Mouse (Mus musculus) B cell, adult 2 months (primary cell): ENCODE results near the gene Npepl1.

Source experiments
- DNase-seq, 2 experiments: peaks; one replicate each; pipeline ENCODE4 v3.0.0; 2022

Gene Npepl1

DNA sequence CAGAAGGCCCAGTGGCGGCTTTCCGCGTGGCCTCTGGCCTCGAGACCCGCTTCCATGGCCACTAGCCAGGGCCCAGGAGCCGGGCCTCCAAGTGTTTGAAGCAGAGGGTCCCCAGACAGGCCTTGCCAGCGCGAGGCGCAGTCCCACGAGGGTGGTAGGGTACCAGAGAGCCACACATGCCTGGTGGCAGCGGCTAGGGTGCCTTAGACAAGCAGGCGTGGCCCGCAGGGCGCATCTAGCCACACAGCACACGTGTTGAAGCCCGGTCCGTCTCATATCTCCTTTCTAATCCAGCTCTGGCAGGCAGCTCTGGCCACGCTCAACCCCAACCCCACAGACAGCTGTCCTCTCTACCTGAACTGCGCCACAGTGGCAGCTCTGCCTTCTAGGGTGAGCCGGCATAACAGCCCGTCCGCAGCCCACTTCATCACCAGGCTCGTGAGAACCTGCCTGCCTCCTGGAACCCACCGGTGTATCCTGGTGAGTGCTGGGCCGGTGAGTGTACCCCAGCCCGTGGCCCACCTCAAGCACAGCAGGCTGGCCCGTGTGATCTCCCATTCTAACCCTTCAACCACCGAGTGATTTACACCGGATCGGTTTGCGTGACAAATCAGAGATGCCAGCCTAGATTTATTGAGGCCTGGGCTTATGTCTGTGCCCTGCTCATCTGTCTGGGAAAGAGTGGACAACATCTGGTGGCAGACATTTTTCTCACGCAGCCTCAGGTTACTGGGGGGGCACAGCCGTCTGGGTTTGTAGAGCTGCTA, 817 bp downstream of the Npepl1 start:
- peak; percentile 50 to 61 for DNase-seq

DNA sequence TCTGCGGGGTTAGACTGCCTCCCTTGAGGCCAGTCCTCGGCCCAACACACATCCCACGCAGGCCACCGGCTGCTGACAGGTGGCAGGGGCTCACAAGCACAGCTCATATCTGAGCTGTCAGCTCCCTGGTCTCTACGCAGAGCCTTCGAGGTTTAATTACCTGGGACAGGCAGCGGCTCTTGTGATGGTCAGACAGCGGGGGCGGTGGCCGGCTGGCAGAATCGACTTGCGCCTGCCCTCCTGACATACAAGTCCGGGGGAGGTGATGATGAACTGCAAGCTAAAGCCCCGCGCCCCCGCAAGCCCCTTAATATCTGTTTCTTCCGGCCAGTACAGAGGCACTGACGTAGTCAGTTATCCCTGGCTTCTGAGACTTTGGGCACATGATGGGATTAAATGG, 2.8 kb downstream of the Npepl1 start:
- no peak for DNase-seq

DNA sequence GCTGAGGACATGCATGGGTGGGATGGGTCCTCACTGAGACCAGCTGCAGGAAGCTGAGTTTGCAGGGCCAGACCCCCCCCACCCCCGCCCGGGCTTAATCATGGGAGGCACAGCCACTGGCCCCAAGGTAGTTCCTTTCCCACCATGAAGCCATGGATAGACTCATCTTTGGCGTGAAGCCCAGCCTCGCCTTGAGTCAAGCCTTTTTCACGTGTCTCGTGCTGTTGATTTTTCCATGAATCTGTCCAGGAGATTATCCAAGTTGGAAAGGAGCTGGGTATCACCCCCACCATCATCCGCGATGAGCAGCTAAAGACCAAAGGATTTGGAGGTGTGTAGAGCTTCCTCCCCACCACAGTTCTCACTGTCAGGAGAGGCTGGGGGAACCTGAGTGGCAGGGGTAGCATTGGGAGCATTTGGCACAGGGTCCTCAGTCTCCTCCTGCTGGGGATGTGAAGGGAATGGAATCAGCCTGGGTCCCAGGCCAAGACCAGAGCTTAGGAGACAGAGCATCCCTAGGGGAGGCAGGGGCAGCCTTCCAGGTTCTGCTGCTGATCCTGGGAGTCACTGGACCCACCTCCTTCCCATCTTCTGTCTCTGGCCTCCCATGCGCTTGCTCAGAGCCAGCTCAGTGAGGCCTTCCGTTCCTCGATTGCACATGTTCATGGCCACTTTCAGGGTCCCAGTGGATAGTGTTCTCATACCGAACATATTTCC, 4.2 kb downstream of the Npepl1 start:
- no peak for DNase-seq

DNA sequence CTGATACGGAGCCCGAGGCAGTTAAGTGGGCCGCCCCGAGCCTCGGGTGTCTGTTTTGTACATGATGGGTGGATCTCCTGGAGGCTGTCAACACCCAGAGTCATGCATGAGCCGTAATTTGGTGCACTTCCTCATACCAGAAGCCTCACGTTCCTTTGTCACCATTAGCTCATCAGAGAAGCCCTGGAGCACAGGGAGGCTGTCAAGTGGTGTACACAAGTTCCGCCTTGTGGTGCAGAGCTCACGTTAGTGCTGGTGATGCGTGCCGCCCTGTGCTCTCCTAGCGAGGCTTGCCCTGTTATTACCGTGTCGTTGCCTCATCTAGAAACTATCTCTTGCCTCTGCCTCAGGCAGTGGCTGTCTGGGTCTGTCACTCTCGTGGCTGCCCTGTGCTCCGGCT, 6.8 kb downstream of the Npepl1 start:
- DNase-seq, result no peak

DNA sequence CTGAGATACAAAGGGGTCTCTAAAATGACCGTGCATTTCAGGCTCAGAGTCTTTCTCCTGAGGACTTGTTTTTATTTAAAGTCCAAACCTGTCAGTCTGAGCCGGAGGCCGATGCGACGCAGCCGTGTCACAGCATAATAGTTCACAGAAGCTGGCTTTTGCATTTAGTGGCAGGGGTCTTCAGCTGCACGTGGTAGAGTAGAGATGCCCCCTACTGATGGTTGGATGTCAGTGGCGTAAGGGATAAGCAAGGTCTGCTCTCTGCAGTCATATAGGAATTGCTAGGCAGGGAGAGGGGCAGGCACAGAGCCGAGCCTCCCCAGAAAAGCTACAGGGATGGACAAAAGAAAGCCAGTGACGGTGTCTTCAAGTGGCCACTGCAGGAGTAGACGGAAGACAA, 8.0 kb downstream of the Npepl1 start:
- DNase-seq, result no peak

DNA sequence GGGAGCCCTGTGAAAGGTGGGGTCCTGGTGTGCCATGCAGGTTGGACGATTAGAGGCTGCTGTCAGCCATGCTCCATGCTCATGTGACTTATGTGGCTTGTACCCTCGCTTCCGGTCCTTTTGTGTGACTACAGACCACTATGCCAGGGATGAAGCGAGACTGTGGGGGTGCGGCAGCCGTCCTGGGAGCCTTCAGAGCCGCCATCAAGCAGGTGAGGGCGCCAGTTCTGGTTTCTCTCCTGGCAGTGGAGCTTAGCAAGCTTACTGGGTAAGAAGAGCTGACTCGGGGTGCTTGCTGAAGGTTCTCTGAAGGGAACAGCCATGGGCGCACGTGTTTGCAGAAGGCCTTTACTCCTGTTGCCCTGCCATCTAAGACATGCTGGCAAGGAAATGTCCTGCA, 9.1 kb downstream of the Npepl1 start:
- no peak for DNase-seq

DNA sequence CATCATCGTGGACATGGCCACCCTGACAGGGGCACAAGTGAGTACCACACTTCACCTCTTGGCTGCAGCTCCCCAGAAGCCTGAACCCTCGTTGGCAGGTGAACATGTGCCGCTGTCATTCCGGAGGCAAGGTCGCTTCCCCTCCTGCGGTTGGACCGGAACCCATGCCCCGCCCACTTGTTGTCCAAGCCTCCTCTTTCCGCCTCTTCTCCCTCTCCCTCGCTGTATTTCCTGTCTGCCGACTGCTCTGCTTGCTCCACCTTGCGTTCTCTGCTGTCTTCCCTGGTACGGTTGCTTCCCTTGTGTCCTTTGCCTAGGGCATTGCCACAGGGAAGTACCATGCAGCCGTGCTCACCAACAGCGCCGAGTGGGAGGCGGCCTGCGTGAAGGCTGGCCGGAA, 10.5 kb downstream of the Npepl1 start:
- no peak for DNase-seq

DNA sequence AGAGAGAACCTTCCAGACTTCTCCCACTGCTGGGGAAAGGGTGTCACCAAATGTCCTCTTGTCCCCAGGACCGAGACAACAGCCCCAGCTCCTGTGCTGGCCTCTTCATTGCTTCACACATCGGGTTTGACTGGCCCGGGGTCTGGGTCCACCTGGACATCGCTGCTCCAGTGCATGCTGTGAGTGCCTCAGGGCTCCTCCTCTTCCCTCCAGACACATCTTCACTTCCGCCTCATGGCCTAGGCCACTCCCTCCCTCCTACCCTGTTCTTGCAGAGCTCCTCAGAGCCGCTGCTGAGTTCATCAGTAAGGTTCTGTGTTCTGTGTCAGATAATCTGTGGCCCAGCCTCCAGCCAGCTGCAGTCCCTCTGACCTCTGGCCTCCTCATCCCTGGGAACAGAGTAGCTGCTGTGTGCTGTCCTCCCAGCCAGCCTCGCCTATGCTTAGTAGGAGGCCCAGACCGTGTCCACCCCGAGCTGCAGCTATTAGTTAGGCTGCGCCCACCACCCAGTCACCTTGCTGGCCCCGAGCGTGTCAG, 11.3 kb downstream of the Npepl1 start:
- no peak for DNase-seq

DNA sequence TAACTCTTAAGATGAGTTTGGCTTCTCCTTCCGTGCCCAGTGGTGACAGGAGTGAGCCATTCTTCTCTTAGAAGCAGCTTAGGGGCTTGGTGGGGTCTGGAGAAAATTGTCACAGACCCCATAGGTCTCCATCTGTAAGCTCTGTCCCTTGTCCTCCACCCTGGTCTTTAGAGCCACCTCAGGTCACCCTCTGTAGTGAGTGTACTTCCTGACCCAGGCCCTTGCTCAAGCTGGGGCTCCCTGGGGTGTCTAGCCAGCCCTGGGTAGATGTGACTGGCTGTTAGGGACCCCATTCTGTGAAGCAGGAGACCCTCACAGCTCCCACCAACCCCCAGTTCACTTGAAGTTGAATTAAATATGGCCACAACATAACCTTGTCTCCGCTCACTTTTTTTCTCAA, 12.2 kb downstream of the Npepl1 start:
- DNase-seq, result no peak

DNA sequence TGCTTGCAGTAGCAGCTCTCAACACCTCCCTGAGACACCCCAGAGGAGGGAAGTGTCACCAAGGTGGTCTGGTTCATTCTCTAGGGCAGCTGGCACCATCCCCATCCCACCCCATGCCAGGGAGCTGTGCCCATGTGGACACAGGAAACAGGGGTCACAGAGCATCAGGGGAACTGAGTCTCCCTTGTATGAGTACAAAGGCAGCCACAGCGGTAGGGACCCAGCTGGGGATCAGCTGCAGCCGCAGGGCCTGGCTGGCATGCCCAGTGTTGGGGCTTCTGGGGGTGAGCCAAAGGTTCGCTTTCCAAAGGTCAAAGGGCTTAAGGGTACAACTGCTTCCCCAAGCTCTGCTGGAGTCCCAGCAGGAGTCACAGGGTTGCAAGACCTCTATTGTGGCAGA, 13.6 kb downstream of the Npepl1 start:
- DNase-seq, result no peak

DNA sequence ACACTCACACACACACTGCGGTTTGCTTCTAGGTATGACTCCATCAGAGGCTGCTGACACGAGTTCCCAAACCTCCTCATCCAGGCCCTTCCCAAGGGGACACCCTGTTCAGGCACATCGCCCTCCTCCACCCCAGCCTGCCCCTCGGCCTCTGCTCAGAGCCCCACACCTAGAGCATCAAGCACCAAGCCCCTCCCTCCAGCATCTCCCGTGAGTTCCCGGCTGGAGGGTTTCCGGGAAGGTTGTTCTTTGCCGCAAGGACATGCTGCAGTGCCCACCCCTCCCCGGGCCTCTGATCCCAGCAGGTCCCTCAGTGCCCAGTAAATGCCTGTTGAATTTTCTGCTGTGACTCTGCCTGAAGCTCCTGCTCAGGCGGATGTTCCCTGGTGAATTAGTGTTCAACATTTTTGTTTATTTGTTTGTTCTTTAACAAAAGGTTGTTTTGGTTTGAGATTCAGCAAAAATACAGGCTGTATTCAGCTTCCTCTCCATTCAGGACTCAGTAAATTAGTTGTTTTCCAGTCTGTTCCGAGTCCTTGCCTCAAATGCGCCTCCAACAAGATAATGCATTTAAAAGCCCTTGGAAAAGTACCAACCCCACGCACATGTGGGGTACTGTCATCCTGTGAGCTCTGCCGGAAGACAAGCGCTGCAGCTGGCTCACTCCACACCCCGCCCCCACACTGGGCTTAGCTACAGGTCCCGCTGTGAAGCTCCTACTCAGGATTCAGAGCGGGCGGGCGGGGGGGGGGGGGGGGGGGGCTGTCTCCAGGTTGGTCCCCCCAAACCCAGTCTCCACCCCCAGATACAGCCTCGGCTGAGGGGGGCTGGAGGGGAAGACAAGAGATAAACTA, 16.6 kb downstream of the Npepl1 start:
- no peak for DNase-seq

DNA sequence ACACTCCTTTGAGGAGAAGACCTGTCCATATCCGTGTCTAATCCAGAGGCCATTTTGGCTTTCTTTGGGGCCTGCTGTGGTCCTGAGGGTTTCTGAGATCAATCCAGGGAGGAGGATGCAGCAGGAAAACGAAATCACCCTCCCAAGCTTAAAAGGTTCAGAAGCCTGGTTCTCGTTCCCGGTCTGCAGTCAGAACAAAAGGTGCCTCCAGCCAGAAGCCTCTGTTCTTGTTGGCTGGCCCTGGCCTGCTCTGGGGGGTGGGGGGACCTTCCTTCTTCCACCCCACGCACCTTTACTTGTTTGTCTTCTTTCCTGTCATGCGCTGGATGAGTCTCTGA, 17.2 kb downstream of the Npepl1 start:
- DNase-seq, result no peak

DNA sequence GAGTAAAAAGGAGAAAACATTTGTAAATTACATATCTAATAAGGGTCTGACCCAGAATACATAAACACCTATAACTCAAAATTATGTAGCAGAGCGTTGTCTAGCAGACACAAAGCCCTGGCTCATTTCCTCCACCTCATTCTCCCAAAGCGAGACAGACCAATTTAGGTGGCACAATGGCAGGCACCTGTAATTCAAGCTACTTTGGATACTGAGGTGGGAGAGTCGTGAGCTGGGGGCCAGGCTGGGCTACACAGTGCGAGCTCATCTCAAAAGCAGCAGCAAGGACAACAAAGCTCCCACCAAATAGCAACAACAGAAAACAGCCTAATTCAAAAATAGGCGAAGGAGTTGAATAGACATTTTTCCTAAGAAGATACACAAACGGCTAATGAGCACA, 18.8 kb downstream of the Npepl1 start:
- no peak for DNase-seq

DNA sequence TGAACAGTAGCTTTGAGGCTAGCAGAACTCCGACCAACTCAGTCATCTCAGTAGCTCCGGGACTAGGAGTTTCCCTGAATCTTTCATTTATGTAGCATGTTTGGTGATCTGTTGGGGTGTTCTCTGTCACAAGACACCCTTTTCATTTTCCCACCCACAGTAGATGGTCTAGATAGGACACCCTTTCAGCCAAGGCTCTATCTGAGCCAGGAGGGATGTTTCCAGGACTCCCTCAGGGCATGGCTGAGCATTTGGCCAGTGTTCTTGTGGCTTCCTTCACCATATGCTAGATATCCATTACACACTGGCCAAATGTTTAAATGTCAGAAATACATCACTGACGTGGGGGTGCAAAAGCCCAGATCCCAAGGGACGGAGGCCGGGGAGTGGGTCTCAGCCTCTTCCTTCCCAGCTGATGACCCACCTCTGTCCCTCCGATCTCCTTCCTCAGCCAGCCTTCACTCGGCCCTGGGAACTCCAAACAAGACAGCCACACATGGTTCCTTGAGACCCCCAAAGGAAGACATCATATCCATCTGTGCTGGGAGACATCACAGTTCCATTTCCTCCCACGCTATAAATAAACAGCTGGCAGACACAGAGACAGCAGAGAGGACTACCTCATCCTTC, 20.4 kb downstream of the Npepl1 start:
- no peak for DNase-seq

DNA sequence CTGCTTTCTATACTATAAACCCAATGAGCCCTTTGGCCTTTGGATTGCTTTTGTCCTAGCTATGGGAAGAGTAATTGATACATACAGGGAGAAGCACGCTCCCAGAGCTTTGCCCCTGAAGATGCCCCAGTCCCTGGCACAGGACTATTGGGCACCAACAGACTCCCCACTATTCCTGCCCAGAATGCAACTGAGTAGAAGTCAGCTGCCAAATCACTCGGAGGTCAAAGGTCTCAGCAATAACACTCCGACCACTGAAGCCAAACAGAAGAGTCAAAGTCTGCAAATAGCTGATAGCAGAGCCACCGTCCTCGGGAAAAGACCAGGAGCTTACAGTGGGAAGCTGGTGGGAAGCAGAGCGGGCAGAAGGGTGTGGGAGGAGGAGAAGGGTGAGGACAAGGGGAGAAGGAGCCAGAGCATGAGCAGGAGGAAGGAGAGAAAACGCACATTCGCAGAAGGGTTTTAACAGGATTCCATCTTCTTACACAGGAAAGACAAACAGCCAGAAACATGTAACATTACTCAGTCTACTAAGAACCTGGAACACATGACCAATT, 22.3 kb downstream of the Npepl1 start:
- no peak for DNase-seq

DNA sequence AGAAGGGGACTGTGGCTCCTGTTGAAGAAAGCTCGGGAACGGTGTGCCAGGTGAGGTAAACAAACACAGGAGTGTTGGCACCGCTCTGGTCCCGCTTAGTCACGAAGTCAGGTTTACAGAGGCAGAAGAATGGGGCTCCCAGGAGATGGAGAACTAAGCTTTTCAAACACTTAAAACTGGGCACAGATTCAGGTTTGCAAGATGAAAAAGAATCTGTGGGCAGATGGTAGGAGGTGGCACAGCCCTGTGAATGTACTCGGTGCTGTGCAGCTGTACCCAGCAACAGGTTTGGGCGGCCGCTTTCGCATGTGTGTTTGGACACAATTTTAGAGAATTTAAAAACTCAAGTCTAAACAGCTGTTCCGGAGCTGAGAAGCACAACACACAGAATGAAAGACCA, 48.9 kb downstream of the Npepl1 start:
- no peak for DNase-seq

DNA sequence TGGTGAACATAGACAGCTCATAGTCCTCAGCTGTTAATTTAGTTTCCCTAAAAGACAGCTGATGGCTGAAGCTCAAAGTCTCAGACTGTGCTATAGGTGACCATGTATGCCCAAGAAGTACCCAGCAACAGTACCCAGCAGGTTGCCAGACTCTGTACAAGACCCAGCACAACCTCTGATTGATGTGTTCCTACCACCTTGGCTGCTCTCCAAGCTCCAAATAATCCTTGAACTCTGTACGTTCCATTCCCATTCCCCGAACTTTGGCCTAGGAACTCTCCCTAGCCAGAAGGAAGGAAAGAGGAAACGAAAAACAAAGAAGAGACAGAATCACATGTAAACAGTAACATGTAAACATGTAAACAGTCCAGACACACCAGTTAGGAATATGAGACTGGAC, 50.3 kb downstream of the Npepl1 start:
- DNase-seq, result no peak
